Mouse (Mus musculus) liver, postnatal 0 days (tissue): Measurements from ENCODE around the gene Ablim1. TPM values are rescaled to one million over a fixed set of nuclear protein-coding genes. Genes with fewer than 3 reads are reported as not detected.

Source experiments
- ATAC-seq: fragments of 200-750 bp; cut with Nextera tagmentation; 2 replicates; pipeline ENCODE4 v1.8.0; 2017; ENCODE audit warnings: mild to moderate bottlenecking, moderate library complexity
- DNase-seq: peaks from one replicate; pipeline ENCODE4 v3.0.0-alpha.2; 2016
- H3K27ac ChIP-seq: fragments of 300-500 bp; sonication (generic); 2 replicates; pipeline ENCODE4 v1.5.1; 2014; ENCODE audit warnings: antibody characterized with exemption, moderate library complexity, mild to moderate bottlenecking, low read depth
- H3K27me3 ChIP-seq: fragments of 300-500 bp; sonication (generic); 2 replicates; pipeline ENCODE4 v1.6.1; 2014; ENCODE audit warnings: low read length, control low read depth, mixed read lengths; ENCODE audit not compliant: insufficient read depth
- H3K36me3 ChIP-seq: fragments of 300-500 bp; sonication (generic); replicated peaks from 2 replicates; pipeline ENCODE4 v1.6.1; 2014; ENCODE audit warnings: mild to moderate bottlenecking, control low read depth, low read length, moderate library complexity, mixed read lengths; ENCODE audit not compliant: insufficient read depth
- H3K4me1 ChIP-seq: fragments of 300-500 bp; sonication (generic); 2 replicates; pipeline ENCODE4 v1.6.1; 2014; ENCODE audit warnings: antibody characterized with exemption, mild to moderate bottlenecking, control low read depth; ENCODE audit not compliant: insufficient read depth
- H3K4me2 ChIP-seq: fragments of 300-500 bp; sonication (generic); 2 replicates; pipeline ENCODE4 v1.6.1; 2014; ENCODE audit warnings: low read depth, mild to moderate bottlenecking, low read length, moderate library complexity, mixed read lengths
- H3K4me3 ChIP-seq: fragments of 300-500 bp; sonication (generic); 2 replicates; pipeline ENCODE4 v1.5.1; 2014; ENCODE audit warnings: low read depth, low read length
- H3K9ac ChIP-seq: fragments of 300-500 bp; sonication (generic); replicated peaks from 2 replicates; pipeline ENCODE4 v1.6.1; 2014; ENCODE audit warnings: mild to moderate bottlenecking, moderate library complexity
- H3K9me3 ChIP-seq: fragments of 300-500 bp; sonication (generic); 2 replicates; pipeline ENCODE4 v1.6.1; 2016; ENCODE audit warnings: mild to moderate bottlenecking, control low read depth, low read length, mixed read lengths
- CTCF ChIP-seq: sonication (generic); IDR thresholded peaks from 2 replicates; pipeline ENCODE4 v1.5.1; 2016; ENCODE audit warnings: antibody characterized with exemption, low read depth
- EP300 ChIP-seq: IDR thresholded peaks from 2 replicates; pipeline ENCODE4 v1.6.1; 2016; ENCODE audit warnings: antibody characterized with exemption, low read depth, mild to moderate bottlenecking
- WGBS: fragments of 180-500 bp; shearing (Covaris S2); extraction: QIAGEN DNeasy Blood & Tissue Kit; methylation state at CpG from one replicate; pipeline ENCODE4 v1.1.7; 2014; ENCODE audit not compliant: insufficient replicate concordance; 5-methylcytosine and 5-hydroxymethylcytosine counted together
- polyA plus RNA-seq: library from polyadenylated mRNA; unstranded; fragments of >200 nt; fragmentation: Nextera tagmentation; extraction: Ambion mirVana; gene quantifications from 2 replicates; pipeline ENCODE4 v1.2.1, GENCODE M21; 2015

The Ablim1 gene
- polyA plus RNA-seq, 1 experiment from 2014 or later: 12.0 TPM

DNA sequence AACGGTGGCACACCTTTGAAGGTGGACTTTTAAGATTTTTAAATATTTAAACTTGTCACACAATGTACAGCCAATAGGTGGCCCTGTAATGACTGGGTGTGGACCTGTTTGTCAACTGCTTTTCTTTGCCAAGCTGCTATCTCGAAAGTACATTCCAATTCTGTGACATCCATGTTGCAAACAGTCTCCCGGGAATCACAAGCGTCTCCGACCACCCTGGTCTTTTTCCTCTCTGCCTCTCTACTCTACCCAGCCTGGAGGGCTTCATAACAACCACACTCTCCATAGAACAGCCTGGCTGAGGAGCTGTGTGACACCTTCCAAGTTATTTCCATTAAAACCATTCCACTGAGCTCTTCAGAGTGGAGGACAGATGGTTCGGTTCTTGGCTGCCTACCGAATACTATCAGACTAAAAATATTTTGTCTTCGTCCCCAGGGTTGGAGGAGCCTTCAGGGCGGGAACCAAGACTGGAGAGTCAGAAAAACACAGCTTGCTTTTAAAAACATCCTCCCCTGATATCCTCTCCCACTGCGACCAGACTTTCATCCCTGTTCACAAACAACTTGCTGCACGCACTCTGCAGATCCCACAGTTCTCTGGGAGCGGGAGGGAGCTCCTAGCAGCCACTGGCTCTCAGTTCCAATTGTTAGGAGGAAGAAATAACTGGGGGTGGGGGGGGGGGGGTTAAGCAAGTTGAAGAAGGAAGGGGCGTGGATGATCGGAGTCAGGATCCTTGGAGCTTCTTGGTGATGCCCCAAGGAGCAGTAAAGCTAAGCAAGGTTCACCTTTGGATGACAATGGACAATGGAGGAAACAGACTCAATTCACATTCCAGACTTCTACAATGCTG is 216.3 kb downstream of the Ablim1 start:
- Histone ChIP-seq H3K27ac (peak overlapping the region; percentile 85), H3K4me3 (no peak overlapping the region), H3K9me3 (no peaks in the 10 kb centered on the region), H3K27me3 (no peaks in the 10 kb centered on the region), H3K9ac (no peak overlapping the region), H3K36me3 (no peaks in the 10 kb centered on the region), H3K4me2 (no peak overlapping the region), H3K4me1 (0 out of 2 replicates have a peak, but pooled peaks cover 5% of the 10 kb centered on the region)
- WGBS: 55% methylated on average over 14 of the region's 14 CpGs
- TF ChIP-seq EP300: no peak
- TF ChIP-seq CTCF: peak; percentile 33
- ATAC-seq (peak; percentile 81), DNase-seq (no peak)

DNA sequence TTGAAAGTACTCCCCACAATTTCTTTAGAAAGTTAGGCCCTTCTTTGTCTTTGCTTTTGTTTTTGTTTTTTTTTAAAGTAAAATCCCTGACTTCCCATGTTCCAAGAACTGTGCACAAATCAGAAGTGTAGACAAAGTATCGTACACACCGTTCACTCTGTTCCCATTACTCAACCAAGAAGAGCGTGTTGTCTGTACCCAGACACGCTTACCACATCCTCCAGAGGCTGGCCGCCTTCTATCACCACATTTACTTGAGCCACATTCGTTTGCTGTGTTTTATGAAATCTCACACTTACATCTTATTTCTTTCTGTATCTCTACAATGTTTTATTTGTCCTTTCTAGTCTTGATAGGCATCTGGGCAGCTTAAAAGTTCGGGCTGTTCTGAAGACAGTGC is 219.4 kb downstream of the Ablim1 start:
- Histone ChIP-seq H3K9me3 (no peaks in the 10 kb centered on the region), H3K9ac (no peak overlapping the region), H3K4me2 (no peak overlapping the region), H3K36me3 (no peaks in the 10 kb centered on the region), H3K27ac (no peak overlapping the region), H3K4me1 (0 out of 2 replicates have a peak, but pooled peaks cover 5% of the 10 kb centered on the region), H3K27me3 (no peaks in the 10 kb centered on the region), H3K4me3 (no peak overlapping the region)
- ATAC-seq: no peak
- WGBS: 64% methylated on average over 7 of the region's 7 CpGs
- DNase-seq: no peak
- no peak for TF ChIP-seq EP300
- no peak for TF ChIP-seq CTCF

DNA sequence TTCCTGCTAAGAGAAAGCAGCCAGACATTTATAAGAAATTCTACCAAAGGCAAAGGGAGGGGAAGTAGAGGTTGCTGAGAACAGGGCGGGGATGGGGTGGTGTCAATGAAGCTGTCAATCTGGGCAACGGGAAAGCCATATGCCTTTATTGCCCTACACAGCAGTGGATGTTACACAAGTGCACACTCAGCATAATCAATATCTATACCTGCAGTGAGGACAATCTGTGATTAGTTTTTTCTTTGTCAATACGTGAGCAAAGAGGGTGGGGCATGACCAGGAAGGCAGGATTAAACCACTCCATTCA is 221.1 kb downstream of the Ablim1 start:
- no peaks in the 10 kb centered on the region for H3K9me3 ChIP-seq
- H3K36me3 ChIP-seq: no peaks in the 10 kb centered on the region
- H3K27me3 ChIP-seq: no peaks in the 10 kb centered on the region
- no peak overlapping the region for H3K9ac ChIP-seq
- 49% methylated on average over 3 of the region's 3 CpGs for WGBS
- no peak for ATAC-seq
- 0 out of 2 replicates have a peak, but pooled peaks cover 8% of the 10 kb centered on the region for H3K4me1 ChIP-seq
- TF ChIP-seq EP300 (no peak), CTCF (no peak)
- H3K27ac ChIP-seq: no peak overlapping the region
- H3K4me3 ChIP-seq: no peak overlapping the region
- no peak overlapping the region for H3K4me2 ChIP-seq
- no peak for DNase-seq

DNA sequence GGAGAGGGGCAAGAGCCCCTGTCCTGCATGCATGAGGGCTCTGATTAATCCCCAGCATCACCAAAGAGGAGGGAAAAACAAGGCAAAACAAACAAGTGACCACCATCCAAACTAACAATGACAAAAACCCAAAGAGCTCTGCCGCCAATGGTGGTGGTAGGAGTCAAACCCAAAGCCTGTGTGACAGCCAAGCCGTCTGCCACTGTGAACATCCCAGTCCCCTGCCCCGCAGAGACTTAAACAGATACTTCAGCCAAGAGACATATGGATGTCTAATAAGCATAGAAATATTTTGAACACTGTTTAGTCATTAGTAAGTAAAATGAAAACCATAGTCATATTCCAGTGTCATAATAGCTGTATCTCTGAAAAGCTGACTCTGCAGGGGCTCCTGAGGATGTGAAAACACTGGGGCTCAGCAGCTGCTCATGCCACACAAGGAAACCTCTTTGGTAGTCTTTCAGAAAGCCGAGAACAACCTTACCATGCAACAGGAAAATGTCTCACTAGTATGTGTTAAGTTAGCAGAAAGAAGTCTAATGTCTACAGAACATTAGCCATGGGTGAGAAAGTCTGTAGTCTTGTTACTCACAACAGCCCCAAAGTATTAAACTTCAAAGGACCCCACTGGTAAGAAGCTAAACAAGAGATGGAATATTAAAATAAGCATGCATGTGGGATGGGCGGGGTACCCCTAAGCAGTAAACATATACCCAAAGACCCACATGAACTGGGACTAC is 221.6 kb downstream of the Ablim1 start:
- no peaks in the 10 kb centered on the region for H3K27me3 ChIP-seq
- no peaks in the 10 kb centered on the region for H3K9me3 ChIP-seq
- DNase-seq (no peak), ATAC-seq (no peak)
- H3K4me3 ChIP-seq: no peak overlapping the region
- 0 out of 2 replicates have a peak, but pooled peaks cover 11% of the 10 kb centered on the region for H3K4me1 ChIP-seq
- H3K4me2 ChIP-seq: no peak overlapping the region
- 70% methylated on average over 5 of the region's 5 CpGs for WGBS
- TF ChIP-seq CTCF: no peak
- TF ChIP-seq EP300: no peak
- no peak overlapping the region for H3K9ac ChIP-seq
- no peaks in the 10 kb centered on the region for H3K36me3 ChIP-seq
- H3K27ac ChIP-seq: no peak overlapping the region

DNA sequence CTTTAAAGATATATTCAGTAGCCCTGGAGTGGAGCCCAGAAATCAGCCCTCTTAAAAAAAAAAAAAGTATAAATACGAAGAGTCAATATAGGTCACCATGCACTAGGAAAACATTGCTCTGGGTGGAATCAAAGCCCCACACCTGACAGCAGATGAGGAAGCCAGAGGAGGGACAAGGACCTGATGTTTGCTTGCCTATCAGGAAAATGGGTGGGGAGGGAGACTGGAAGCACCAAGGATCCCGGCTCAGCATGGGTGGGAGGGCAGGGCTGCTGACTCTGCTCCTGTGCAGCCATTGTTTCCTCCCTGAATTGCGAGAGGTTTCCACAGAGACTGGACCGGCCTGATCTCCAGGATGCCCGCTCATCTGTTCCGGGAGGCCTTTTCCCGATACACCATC is 223.4 kb downstream of the Ablim1 start:
- H3K9me3 ChIP-seq: no peaks in the 10 kb centered on the region
- 82% methylated on average over 7 of the region's 7 CpGs for WGBS
- H3K4me2 ChIP-seq: no peak overlapping the region
- H3K9ac ChIP-seq: no peak overlapping the region
- H3K27me3 ChIP-seq: no peaks in the 10 kb centered on the region
- no peak for ATAC-seq
- H3K27ac ChIP-seq: no peak overlapping the region
- H3K36me3 ChIP-seq: no peaks in the 10 kb centered on the region
- no peak for DNase-seq
- H3K4me1 ChIP-seq: 0 out of 2 replicates have a peak, but pooled peaks cover 11% of the 10 kb centered on the region
- no peak overlapping the region for H3K4me3 ChIP-seq
- no peak for TF ChIP-seq EP300
- no peak for TF ChIP-seq CTCF

DNA sequence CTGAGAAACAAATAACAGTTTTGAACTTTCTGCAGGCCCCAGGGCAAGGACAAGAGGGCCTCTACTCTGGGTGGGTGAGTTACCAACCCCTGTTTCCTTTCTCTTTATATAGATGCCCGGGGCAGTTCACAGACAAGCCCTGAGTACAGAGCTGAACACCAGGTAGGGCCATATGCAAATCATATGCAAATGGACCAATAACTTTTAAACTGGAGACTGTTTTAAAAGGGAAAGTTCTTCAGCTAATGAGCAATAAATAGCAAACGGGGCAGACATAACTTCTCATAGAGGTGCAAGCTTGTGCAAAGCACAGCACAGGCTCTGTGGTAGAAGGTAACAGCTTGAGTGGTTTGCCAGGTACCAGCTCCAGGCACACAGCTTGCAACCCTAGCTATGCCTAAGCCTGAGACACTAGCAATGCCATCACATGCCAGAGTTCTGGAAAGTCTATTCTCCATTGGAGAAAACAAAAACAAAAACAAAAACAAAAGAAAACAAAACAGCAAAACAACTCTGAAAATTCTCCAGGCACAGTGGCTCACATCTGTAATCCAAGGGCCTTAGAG is 225.8 kb downstream of the Ablim1 start:
- no peak for ATAC-seq
- H3K9me3 ChIP-seq: no peaks in the 10 kb centered on the region
- H3K27me3 ChIP-seq: no peaks in the 10 kb centered on the region
- no peak overlapping the region for H3K4me3 ChIP-seq
- H3K27ac ChIP-seq: no peak overlapping the region
- no peak for TF ChIP-seq CTCF
- TF ChIP-seq EP300: no peak
- H3K9ac ChIP-seq: no peak overlapping the region
- 0 out of 2 replicates have a peak, but pooled peaks cover 6% of the 10 kb centered on the region for H3K4me1 ChIP-seq
- no peak for DNase-seq
- H3K36me3 ChIP-seq: no peaks in the 10 kb centered on the region; the same call in 1 of the 2 replicates
- WGBS: 69% methylated on average over 2 of the region's 2 CpGs
- no peak overlapping the region for H3K4me2 ChIP-seq
